Mouse (Mus musculus) forebrain, embryonic 14.5 days (tissue): ENCODE measurements at regions not wholly inside any gene's neighbourhood (a gene's known extent, or its start where the extent isn't known, plus 50 kb on each side); places are given as distances from the start of the nearest gene placed in this dataset.

Experiments
- ATAC-seq: fragments of 200-750 bp; cut with Nextera tagmentation; 2 replicates; pipeline ENCODE4 v1.8.0; 2017; ENCODE audit warnings: mild to moderate bottlenecking, moderate library complexity
- DNase-seq: peaks from one replicate; pipeline ENCODE4 v3.0.0-alpha.2; 2015; ENCODE audit warnings: low spot score
- H3K27ac ChIP-seq: fragments of 300-500 bp; sonication (generic); 2 replicates; pipeline ENCODE4 v1.5.1; 2014; ENCODE audit warnings: low read depth, mild to moderate bottlenecking, control low read depth, low read length, moderate library complexity
- H3K27me3 ChIP-seq: fragments of 300-500 bp; sonication (generic); replicated peaks from 2 replicates; pipeline ENCODE4 v1.6.1; 2014; ENCODE audit warnings: low read length, control low read depth, mixed read lengths; ENCODE audit not compliant: control insufficient read depth, insufficient read depth
- H3K36me3 ChIP-seq: fragments of 300-500 bp; sonication (generic); 2 replicates; pipeline ENCODE4 v1.6.1; 2014; ENCODE audit warnings: low read length, control low read depth; ENCODE audit not compliant: control insufficient read depth, insufficient read depth
- H3K4me1 ChIP-seq: fragments of 300-500 bp; sonication (generic); 2 replicates; pipeline ENCODE4 v1.6.1; 2014; ENCODE audit warnings: antibody characterized with exemption, low read length, control low read depth; ENCODE audit not compliant: control insufficient read depth, insufficient read depth
- H3K4me2 ChIP-seq: fragments of 300-500 bp; sonication (generic); 2 replicates; pipeline ENCODE4 v1.6.1; 2014; ENCODE audit warnings: mild to moderate bottlenecking, control low read depth, low read length
- H3K4me3 ChIP-seq: fragments of 300-500 bp; sonication (generic); 2 replicates; pipeline ENCODE4 v1.5.1; 2014; ENCODE audit warnings: low read depth, low read length, control low read depth
- H3K9ac ChIP-seq: fragments of 300-500 bp; sonication (generic); 2 replicates; pipeline ENCODE4 v1.6.1; 2014; ENCODE audit warnings: mild to moderate bottlenecking, low read length, control low read depth, moderate library complexity
- H3K9me3 ChIP-seq: fragments of 300-500 bp; sonication (generic); replicated peaks from 2 replicates; pipeline ENCODE4 v1.6.1; 2016; ENCODE audit warnings: low read length, control low read depth, mixed read lengths; ENCODE audit not compliant: control insufficient read depth
- WGBS: fragments of 180-500 bp; shearing (Covaris S2); extraction: QIAGEN DNeasy Blood & Tissue Kit; methylation state at CpG from one replicate; pipeline ENCODE4 v1.1.7; 2014; 5-methylcytosine and 5-hydroxymethylcytosine counted together

GRCm38 (mm10) chr2:178631966-178632365 is 201.6 kb downstream of the Cdh26 start:
- H3K36me3 ChIP-seq: no peaks in the 10 kb centered on the region
- no peak overlapping the region for H3K9ac ChIP-seq
- H3K4me1 ChIP-seq: peaks cover 16% of the 10 kb centered on the region
- DNase-seq (peak; percentile 42), ATAC-seq (no peak)
- 59% methylated on average over 12 of the region's 12 CpGs for WGBS
- H3K4me3 ChIP-seq: no peak overlapping the region
- H3K4me2 ChIP-seq: no peak overlapping the region
- H3K27me3 ChIP-seq: no peaks in the 10 kb centered on the region
- no peak overlapping the region for H3K27ac ChIP-seq
- H3K9me3 ChIP-seq: no peaks in the 10 kb centered on the region

GRCm38 (mm10) chr2:178632831-178633585 is 202.7 kb downstream of the Cdh26 start:
- no peak for ATAC-seq
- Histone ChIP-seq H3K4me1 (peaks cover 11% of the 10 kb centered on the region), H3K27ac (no peak overlapping the region), H3K36me3 (no peaks in the 10 kb centered on the region), H3K9me3 (no peaks in the 10 kb centered on the region), H3K27me3 (no peaks in the 10 kb centered on the region), H3K4me3 (no peak overlapping the region), H3K9ac (no peak overlapping the region), H3K4me2 (no peak overlapping the region)
- 90% methylated on average over 13 of the region's 13 CpGs for WGBS
- DNase-seq: no peak

- ATAC-seq (no peak), DNase-seq (no peak)
- Histone ChIP-seq H3K4me3 (no peak overlapping the region), H3K36me3 (no peaks in the 10 kb centered on the region), H3K27ac (no peak overlapping the region), H3K9ac (no peak overlapping the region), H3K9me3 (no peaks in the 10 kb centered on the region), H3K4me2 (no peak overlapping the region), H3K4me1 (peaks cover 9% of the 10 kb centered on the region), H3K27me3 (no peaks in the 10 kb centered on the region)
- WGBS: 60% methylated on average over 10 of the region's 10 CpGs
Observed at GRCm38 (mm10) chr2:178634116-178634515, 203.8 kb downstream of the Cdh26 start.

GRCm38 (mm10) chr2:178635685-178636084 is 205.4 kb downstream of the Cdh26 start:
- no peak overlapping the region for H3K9ac ChIP-seq
- no peak overlapping the region for H3K4me2 ChIP-seq
- no peaks in the 10 kb centered on the region for H3K36me3 ChIP-seq
- peak; percentile 69 for DNase-seq
- H3K9me3 ChIP-seq: no peaks in the 10 kb centered on the region
- no peak overlapping the region for H3K4me3 ChIP-seq
- WGBS: 30% methylated on average over 4 of the region's 4 CpGs
- no peaks in the 10 kb centered on the region for H3K27me3 ChIP-seq
- no peak overlapping the region for H3K27ac ChIP-seq
- peaks cover 9% of the 10 kb centered on the region for H3K4me1 ChIP-seq
- ATAC-seq: peak; percentile 84

- Histone ChIP-seq H3K4me3 (no peak overlapping the region), H3K36me3 (no peaks in the 10 kb centered on the region), H3K9me3 (no peaks in the 10 kb centered on the region), H3K9ac (no peak overlapping the region), H3K27ac (no peak overlapping the region), H3K4me1 (peaks cover 9% of the 10 kb centered on the region), H3K27me3 (no peaks in the 10 kb centered on the region), H3K4me2 (no peak overlapping the region)
- ATAC-seq (no peak), DNase-seq (no peak)
- WGBS: 95% methylated on average over 9 of the region's 9 CpGs
Observed at GRCm38 (mm10) chr2:178636901-178637300, 206.6 kb downstream of the Cdh26 start.

- H3K36me3 ChIP-seq: no peaks in the 10 kb centered on the region
- peaks cover 4% of the 10 kb centered on the region; the same call in 1 of the 2 replicates for H3K4me1 ChIP-seq
- peak; percentile 36 for DNase-seq
- H3K9me3 ChIP-seq: no peaks in the 10 kb centered on the region
- peak; percentile 57; the same call in 1 of the 2 replicates for ATAC-seq
- H3K4me2 ChIP-seq: no peak overlapping the region
- no peak overlapping the region; the same call in 1 of the 2 replicates for H3K9ac ChIP-seq
- H3K4me3 ChIP-seq: no peak overlapping the region
- no peak overlapping the region for H3K27ac ChIP-seq
- WGBS: 12% methylated on average over 16 of the region's 16 CpGs
- no peaks in the 10 kb centered on the region for H3K27me3 ChIP-seq
Observed at GRCm38 (mm10) chr2:178642137-178643052, 212.1 kb downstream of the Cdh26 start.

GRCm38 (mm10) chr2:178643053-178643402 is 212.7 kb downstream of the Cdh26 start:
- DNase-seq (no peak), ATAC-seq (no peak)
- Histone ChIP-seq H3K27me3 (no peaks in the 10 kb centered on the region), H3K36me3 (no peaks in the 10 kb centered on the region), H3K27ac (no peak overlapping the region), H3K4me3 (no peak overlapping the region), H3K9ac (no peak overlapping the region), H3K4me1 (peaks cover 4% of the 10 kb centered on the region; the same call in 1 of the 2 replicates), H3K4me2 (no peak overlapping the region), H3K9me3 (no peaks in the 10 kb centered on the region)
- WGBS: 72% methylated on average over 11 of the region's 11 CpGs

- no peak overlapping the region for H3K9ac ChIP-seq
- no peak overlapping the region for H3K4me3 ChIP-seq
- H3K27ac ChIP-seq: no peak overlapping the region
- peaks cover 4% of the 10 kb centered on the region; the same call in 1 of the 2 replicates for H3K4me1 ChIP-seq
- DNase-seq (no peak), ATAC-seq (no peak)
- no peaks in the 10 kb centered on the region for H3K27me3 ChIP-seq
- no peak overlapping the region for H3K4me2 ChIP-seq
- H3K36me3 ChIP-seq: no peaks in the 10 kb centered on the region
- no peaks in the 10 kb centered on the region for H3K9me3 ChIP-seq
- WGBS: 65% methylated on average over 4 of the region's 4 CpGs
Observed at GRCm38 (mm10) chr2:178643841-178644240, 213.5 kb downstream of the Cdh26 start.

- no peak overlapping the region for H3K27ac ChIP-seq
- H3K4me2 ChIP-seq: no peak overlapping the region
- no peaks in the 10 kb centered on the region for H3K4me1 ChIP-seq
- WGBS: 94% methylated on average over 2 of the region's 2 CpGs
- no peaks in the 10 kb centered on the region for H3K27me3 ChIP-seq
- DNase-seq (no peak), ATAC-seq (no peak)
- no peak overlapping the region for H3K9ac ChIP-seq
- no peaks in the 10 kb centered on the region for H3K9me3 ChIP-seq
- no peaks in the 10 kb centered on the region for H3K36me3 ChIP-seq
- H3K4me3 ChIP-seq: no peak overlapping the region
Observed at GRCm38 (mm10) chr2:178660071-178660470, 229.7 kb downstream of the Cdh26 start.
